Mouse (Mus musculus) embryonic facial prominence, embryonic 12.5 days (tissue): Measurements from ENCODE around the gene Rsph6a. TPM values are rescaled to one million over a fixed set of nuclear protein-coding genes. Genes with fewer than 3 reads are reported as not detected.

Source experiments
- ATAC-seq: fragments of 200-750 bp; cut with Nextera tagmentation; 2 replicates; pipeline ENCODE4 v1.8.0; 2017; ENCODE audit not compliant: insufficient number of reproducible peaks, insufficient read depth, low FRiP score, low TSS enrichment
- H3K27ac ChIP-seq: fragments of 300-500 bp; sonication (generic); 2 replicates; pipeline ENCODE4 v1.5.1; 2016; ENCODE audit warnings: mild to moderate bottlenecking
- H3K27me3 ChIP-seq: fragments of 300-500 bp; sonication (generic); 2 replicates; pipeline ENCODE4 v1.6.1; 2016; ENCODE audit warnings: mild to moderate bottlenecking, moderate library complexity
- H3K36me3 ChIP-seq: fragments of 300-500 bp; sonication (generic); 2 replicates; pipeline ENCODE4 v1.6.1; 2016; ENCODE audit warnings: mild to moderate bottlenecking
- H3K4me1 ChIP-seq: fragments of 300-500 bp; sonication (generic); 2 replicates; pipeline ENCODE4 v1.6.1; 2016
- H3K4me2 ChIP-seq: fragments of 300-500 bp; sonication (generic); replicated peaks from 2 replicates; pipeline ENCODE4 v1.6.1; 2016; ENCODE audit warnings: mild to moderate bottlenecking, moderate library complexity
- H3K4me3 ChIP-seq: fragments of 300-500 bp; sonication (generic); 2 replicates; pipeline ENCODE4 v1.5.1; 2016; ENCODE audit warnings: mild to moderate bottlenecking
- H3K9ac ChIP-seq: fragments of 300-500 bp; sonication (generic); 2 replicates; pipeline ENCODE4 v1.6.1; 2016; ENCODE audit warnings: mild to moderate bottlenecking, moderate library complexity
- H3K9me3 ChIP-seq: fragments of 300-500 bp; sonication (generic); 2 replicates; pipeline ENCODE4 v1.6.1; 2016; ENCODE audit warnings: mild to moderate bottlenecking, moderate library complexity
- WGBS: fragments of 180-500 bp; shearing (Covaris S2); methylation state at CpG from one replicate; pipeline ENCODE4 v1.1.7; 2016; 5-methylcytosine and 5-hydroxymethylcytosine counted together
- polyA plus RNA-seq: library from polyadenylated mRNA; unstranded; fragments of >200 nt; fragmentation: Nextera tagmentation; extraction: Ambion mirVana; gene quantifications from 2 replicates; pipeline ENCODE4 v1.2.1, GENCODE M21; 2016

The Rsph6a gene
- polyA plus RNA-seq: not detected in 2 replicates

GRCm38 (mm10) chr7:19054047-19054776 lies at the start of gene Rsph6a:
Rsph6a (plus strand) TSS chr7:19054690.
- Histone ChIP-seq H3K27me3 (no peaks in the 10 kb centered on the region), H3K4me3 (0 out of 2 replicates have a peak within 1 kb of the TSS, but pooled peaks have one; percentile 3), H3K27ac (no peak within 1 kb of the TSS), H3K4me2 (peak within 1 kb of the TSS; percentile 34), H3K36me3 (peaks cover 45% of the 10 kb centered on the region), H3K9me3 (no peaks in the 10 kb centered on the region), H3K4me1 (peaks cover 9% of the 10 kb centered on the region), H3K9ac (no peak within 1 kb of the TSS)
- peak; percentile 41; the same call in 1 of the 2 replicates for ATAC-seq
- WGBS: 29% methylated on average over 33 of the region's 33 CpGs

GRCm38 (mm10) chr7:19005417-19006121 lies 48.9 kb upstream of the Rsph6a start:
- Histone ChIP-seq H3K27me3 (no peaks in the 10 kb centered on the region), H3K4me1 (peaks cover 38% of the 10 kb centered on the region), H3K9me3 (no peaks in the 10 kb centered on the region), H3K4me2 (peak overlapping the region; percentile 99), H3K9ac (peak overlapping the region; percentile 93), H3K27ac (no peak overlapping the region), H3K36me3 (peaks cover 31% of the 10 kb centered on the region), H3K4me3 (peak overlapping the region; percentile 95)
- 81% methylated on average over 34 of the region's 34 CpGs for WGBS
- no peak for ATAC-seq

DNA sequence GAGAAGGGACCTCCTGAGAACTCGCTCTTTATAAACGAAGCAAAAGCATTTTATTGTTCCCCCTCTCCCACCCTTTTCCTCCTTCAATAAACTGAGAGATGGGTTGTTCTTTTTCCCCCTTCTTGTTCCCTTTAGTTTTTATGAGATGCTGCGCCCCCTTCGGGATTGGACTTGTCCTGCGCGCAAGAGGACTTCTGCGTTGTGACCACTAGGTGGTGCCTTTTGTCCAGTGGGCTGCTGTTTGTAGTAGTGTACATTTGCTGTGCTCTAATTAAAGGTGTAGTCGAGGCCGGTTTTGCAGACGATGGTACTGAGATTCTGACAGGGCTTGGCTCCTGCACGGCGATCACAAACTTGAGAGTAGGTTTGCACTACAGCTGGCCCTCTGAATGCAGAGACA lies 48.0 kb upstream of the Rsph6a start:
- H3K9me3 ChIP-seq: no peaks in the 10 kb centered on the region
- no peak for ATAC-seq
- WGBS: 11% methylated on average over 12 of the region's 12 CpGs
- H3K27ac ChIP-seq: no peak overlapping the region
- H3K4me1 ChIP-seq: peaks cover 40% of the 10 kb centered on the region
- H3K27me3 ChIP-seq: no peaks in the 10 kb centered on the region
- no peak overlapping the region for H3K9ac ChIP-seq
- H3K4me2 ChIP-seq: peak overlapping the region; percentile 99
- peaks cover 31% of the 10 kb centered on the region for H3K36me3 ChIP-seq
- H3K4me3 ChIP-seq: 0 out of 2 replicates have a peak overlapping the region, but pooled peaks have one; percentile 3

DNA sequence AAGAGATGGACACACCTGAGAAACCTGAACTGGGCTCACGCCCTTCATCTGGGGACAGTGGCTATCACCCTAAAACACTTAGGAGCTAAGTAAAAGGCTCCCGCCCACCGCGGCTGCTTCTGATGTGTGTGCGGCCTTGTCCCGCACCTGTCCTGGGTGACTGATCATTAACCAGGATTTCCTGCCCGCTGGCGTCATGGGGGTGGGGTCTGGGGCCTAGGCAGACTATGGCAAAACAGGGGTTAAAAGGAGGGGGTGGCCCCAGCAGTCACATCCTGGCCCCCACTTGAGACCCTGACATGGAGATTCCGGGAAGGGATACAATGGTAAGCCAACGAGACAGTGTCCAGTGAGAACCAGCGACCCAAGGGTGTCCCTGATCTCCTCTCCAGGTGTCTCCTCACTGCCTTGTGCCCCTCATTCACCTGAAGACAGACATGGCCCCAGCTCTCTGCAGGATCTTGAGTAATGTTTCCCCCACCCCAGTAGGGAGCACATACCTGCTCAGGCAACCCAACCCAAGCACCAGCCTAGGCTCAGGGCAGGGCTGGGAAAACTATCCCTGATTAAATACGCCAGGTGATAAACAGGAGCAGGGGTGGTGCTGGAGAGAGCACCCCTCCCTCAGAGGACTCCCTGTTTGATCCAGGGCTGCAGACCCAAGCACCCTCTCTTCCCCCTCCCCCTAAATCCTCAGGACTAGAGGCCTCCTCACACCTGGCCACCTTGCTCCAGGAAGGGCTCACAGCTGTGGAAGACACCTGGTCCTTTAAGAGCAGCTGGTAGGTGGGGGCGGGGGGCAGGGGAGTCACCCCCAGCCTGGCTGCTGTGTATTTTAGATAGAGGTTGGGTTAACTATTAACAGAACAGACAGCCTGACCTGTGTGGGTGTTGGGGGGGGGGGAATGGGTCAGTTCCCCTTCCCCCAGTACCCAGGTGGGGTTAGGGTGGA lies 47.2 kb upstream of the Rsph6a start:
- no peaks in the 10 kb centered on the region for H3K9me3 ChIP-seq
- H3K9ac ChIP-seq: no peak overlapping the region
- no peak for ATAC-seq
- H3K27ac ChIP-seq: no peak overlapping the region
- H3K36me3 ChIP-seq: peaks cover 31% of the 10 kb centered on the region
- peaks cover 43% of the 10 kb centered on the region for H3K4me1 ChIP-seq
- WGBS: 76% methylated on average over 13 of the region's 13 CpGs
- no peaks in the 10 kb centered on the region for H3K27me3 ChIP-seq
- H3K4me3 ChIP-seq: no peak overlapping the region
- peak overlapping the region; percentile 14; the same call in 1 of the 2 replicates for H3K4me2 ChIP-seq

DNA sequence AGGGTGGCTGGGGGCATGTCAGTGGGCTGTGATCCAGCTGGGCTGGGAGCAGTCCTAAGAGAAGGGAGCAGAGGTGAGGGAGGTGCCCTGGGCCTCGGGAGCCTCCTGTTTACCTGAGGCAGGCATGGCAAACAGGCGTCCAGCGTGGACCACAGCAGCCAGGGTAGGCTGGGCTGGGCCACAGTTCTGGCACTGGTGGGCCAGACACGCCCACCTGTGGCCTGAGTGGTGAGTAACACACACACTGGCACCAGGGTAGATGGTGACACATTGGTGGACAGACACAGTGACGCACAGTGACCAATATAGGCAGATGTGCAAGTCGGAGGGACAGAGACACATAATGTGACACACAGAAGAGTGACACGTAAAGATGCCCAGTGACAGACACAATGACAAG lies 43.9 kb upstream of the Rsph6a start:
- no peak overlapping the region for H3K4me3 ChIP-seq
- H3K9ac ChIP-seq: no peak overlapping the region
- no peaks in the 10 kb centered on the region for H3K27me3 ChIP-seq
- ATAC-seq: no peak
- peaks cover 23% of the 10 kb centered on the region for H3K36me3 ChIP-seq
- WGBS: 79% methylated on average over 7 of the region's 7 CpGs
- H3K9me3 ChIP-seq: no peaks in the 10 kb centered on the region
- H3K4me1 ChIP-seq: peaks cover 35% of the 10 kb centered on the region
- H3K4me2 ChIP-seq: no peak overlapping the region
- no peak overlapping the region for H3K27ac ChIP-seq

GRCm38 (mm10) chr7:19012025-19012621 lies 42.4 kb upstream of the Rsph6a start:
- Histone ChIP-seq H3K36me3 (peaks cover 10% of the 10 kb centered on the region), H3K27ac (peak overlapping the region; percentile 66), H3K9ac (peak overlapping the region; percentile 57), H3K9me3 (no peaks in the 10 kb centered on the region), H3K4me1 (peaks cover 20% of the 10 kb centered on the region), H3K4me2 (peak overlapping the region; percentile 66), H3K4me3 (peak overlapping the region; percentile 30), H3K27me3 (no peaks in the 10 kb centered on the region)
- ATAC-seq: no peak
- 1% methylated on average over 26 of the region's 31 CpGs for WGBS

DNA sequence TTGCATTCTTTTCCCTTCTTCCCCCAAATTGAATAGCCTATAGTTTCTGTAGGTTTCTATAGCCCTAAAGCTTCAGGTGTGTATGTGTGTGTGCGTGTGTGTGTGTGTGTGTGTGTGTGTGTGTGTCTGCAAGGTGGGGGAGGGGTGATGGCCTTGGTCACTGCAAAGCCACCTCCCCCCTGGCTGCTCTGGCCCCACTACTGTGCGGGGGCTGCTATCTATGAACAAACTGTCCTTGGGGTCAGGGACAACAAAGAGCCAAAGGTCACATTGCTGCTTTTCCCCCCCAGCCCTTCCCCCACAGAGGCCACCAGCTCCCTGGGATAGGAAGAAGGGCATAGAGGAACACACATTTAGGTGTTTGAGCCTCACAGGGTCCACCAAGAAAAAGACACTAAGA lies 41.6 kb upstream of the Rsph6a start:
- peaks cover 3% of the 10 kb centered on the region for H3K36me3 ChIP-seq
- H3K4me2 ChIP-seq: 0 out of 2 replicates have a peak overlapping the region, but pooled peaks have one; percentile 66
- no peak overlapping the region for H3K9ac ChIP-seq
- no peak for ATAC-seq
- H3K4me3 ChIP-seq: no peak overlapping the region
- H3K9me3 ChIP-seq: no peaks in the 10 kb centered on the region
- 31% methylated on average over 2 of the region's 2 CpGs for WGBS
- H3K27ac ChIP-seq: no peak overlapping the region
- no peaks in the 10 kb centered on the region for H3K27me3 ChIP-seq
- peaks cover 14% of the 10 kb centered on the region for H3K4me1 ChIP-seq

DNA sequence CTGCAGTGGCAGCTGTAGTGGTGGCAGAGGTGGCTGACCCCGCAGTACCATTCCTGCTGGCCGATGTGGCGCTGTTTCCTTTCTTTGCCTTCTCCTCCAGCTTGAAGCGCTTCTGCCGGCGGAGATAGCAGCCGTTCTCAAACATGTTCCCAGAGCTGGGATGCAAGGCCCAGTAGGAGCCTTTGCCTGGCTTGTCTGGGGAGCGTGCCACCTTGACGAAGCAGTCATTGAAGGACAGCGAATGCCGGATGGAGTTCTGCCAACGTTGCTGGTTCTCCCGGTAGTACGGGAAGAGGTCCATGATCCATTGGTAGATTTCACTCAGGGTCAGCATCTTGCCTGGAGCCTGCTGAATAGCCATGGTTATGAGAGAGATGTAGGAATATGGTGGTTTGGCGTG lies 40.0 kb upstream of the Rsph6a start:
- H3K4me2 ChIP-seq: no peak overlapping the region
- H3K36me3 ChIP-seq: no peaks in the 10 kb centered on the region
- no peaks in the 10 kb centered on the region for H3K9me3 ChIP-seq
- 69% methylated on average over 15 of the region's 15 CpGs for WGBS
- H3K4me3 ChIP-seq: no peak overlapping the region
- H3K4me1 ChIP-seq: peaks cover 14% of the 10 kb centered on the region
- no peaks in the 10 kb centered on the region for H3K27me3 ChIP-seq
- no peak overlapping the region for H3K9ac ChIP-seq
- H3K27ac ChIP-seq: no peak overlapping the region
- ATAC-seq: no peak

GRCm38 (mm10) chr7:19016042-19016441 lies 38.4 kb upstream of the Rsph6a start:
- H3K9ac ChIP-seq: no peak overlapping the region
- no peak for ATAC-seq
- no peak overlapping the region for H3K4me2 ChIP-seq
- peaks cover 12% of the 10 kb centered on the region for H3K27me3 ChIP-seq
- H3K36me3 ChIP-seq: no peaks in the 10 kb centered on the region
- WGBS: 84% methylated on average over 4 of the region's 4 CpGs
- H3K9me3 ChIP-seq: no peaks in the 10 kb centered on the region
- no peak overlapping the region for H3K4me3 ChIP-seq
- no peak overlapping the region for H3K27ac ChIP-seq
- H3K4me1 ChIP-seq: peaks cover 14% of the 10 kb centered on the region

DNA sequence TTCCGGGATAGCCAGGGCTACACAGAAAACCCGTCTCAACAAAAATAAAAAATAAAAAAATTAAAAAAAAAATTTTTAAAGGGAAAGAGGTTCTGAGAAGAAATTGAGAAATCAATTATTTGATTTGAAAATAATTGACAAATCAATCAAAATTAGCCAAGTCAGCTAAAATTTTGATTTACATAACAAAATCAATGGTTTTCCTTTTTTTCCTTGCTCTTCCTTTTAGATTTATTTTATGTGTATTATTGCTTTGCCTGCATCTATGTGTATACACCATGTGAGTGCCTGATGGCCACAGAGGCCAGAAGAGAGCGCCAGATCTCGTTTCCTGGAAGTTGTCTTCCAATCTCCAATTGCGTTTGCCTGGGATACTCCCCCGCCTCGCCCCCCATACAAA lies 36.6 kb upstream of the Rsph6a start:
- peaks cover 30% of the 10 kb centered on the region for H3K27me3 ChIP-seq
- H3K4me2 ChIP-seq: no peak overlapping the region
- no peaks in the 10 kb centered on the region for H3K36me3 ChIP-seq
- no peak for ATAC-seq
- H3K9me3 ChIP-seq: no peaks in the 10 kb centered on the region
- H3K27ac ChIP-seq: no peak overlapping the region
- H3K4me1 ChIP-seq: peaks cover under 1% of the 10 kb centered on the region; the same call in 1 of the 2 replicates
- H3K9ac ChIP-seq: no peak overlapping the region
- H3K4me3 ChIP-seq: no peak overlapping the region
- WGBS: 87% methylated on average over 7 of the region's 7 CpGs

DNA sequence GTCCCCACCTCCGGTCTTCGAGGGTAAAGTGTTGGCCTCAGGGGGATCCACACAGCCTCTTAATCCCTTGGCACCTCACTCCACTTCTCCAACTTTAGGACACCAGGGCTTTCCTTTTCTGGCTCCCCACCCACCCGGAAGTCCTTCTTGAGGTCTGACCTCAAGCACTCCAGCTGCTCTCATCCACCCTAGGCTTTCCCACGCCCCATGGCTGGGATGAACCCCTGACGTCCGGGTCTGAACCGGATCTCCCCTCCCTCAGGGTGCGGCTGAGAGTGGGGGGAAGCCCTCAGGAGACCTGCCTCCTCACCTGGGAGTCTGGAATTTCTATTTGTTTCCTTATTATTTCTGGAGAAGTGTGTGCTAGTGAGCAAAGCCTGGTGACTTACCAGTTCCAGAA lies 33.4 kb upstream of the Rsph6a start:
- ATAC-seq: no peak
- Histone ChIP-seq H3K4me2 (no peak overlapping the region), H3K27ac (no peak overlapping the region), H3K9ac (no peak overlapping the region), H3K27me3 (peaks cover 40% of the 10 kb centered on the region), H3K36me3 (no peaks in the 10 kb centered on the region), H3K4me3 (no peak overlapping the region), H3K4me1 (peaks cover 12% of the 10 kb centered on the region), H3K9me3 (no peaks in the 10 kb centered on the region)
- 15% methylated on average over 8 of the region's 8 CpGs for WGBS
